In the genomic region with DNA sequence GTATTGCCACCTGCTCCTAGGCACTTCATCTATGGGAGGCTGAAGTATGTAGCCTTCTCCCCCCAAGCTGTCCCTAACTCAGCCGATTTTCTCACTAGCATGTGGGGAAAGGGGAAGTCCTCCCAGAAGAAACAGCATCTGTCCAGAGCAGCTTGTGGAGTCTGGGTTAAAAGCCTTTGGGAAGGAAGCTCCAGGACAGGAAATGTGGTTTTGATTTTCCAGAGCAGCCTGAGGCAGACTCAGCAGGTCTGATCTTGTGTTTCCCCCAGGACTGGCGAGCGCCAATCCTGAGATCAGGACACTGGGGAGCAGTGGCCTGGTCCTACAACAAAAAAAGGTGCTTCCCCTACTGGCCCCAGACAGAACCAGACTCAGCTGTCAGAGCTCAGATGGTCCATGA, we compare ENCODE assay signal across 10 mouse cellular contexts. TPM values are rescaled to one million over a fixed set of nuclear protein-coding genes. Genes with fewer than 3 reads are reported as not detected.
DNase-seq lines count a peak whose midpoint lies in the region; ATAC-seq and TF ChIP-seq lines count a peak whose summit lies in the region.
"Had no signal": no experiment of that assay in that cellular context is flagged by ENCODE, and none has a peak within 500 bp of the region (broad histone marks: within the 10 kb centered on the region; RNA-seq: fewer than 3 reads in every experiment).

No protein-coding gene starts in this region.

- no peak for DNase-seq in heart, postnatal 4 days
- DNase-seq in adrenal gland, adult 2 months = no peak
- no peak for DNase-seq in heart, adult 11 months
- DNase-seq in thymus, postnatal 14 days = no peak
- DNase-seq: cerebellum, postnatal 10 days; right cerebral cortex, postnatal 25 days had no signal

- peaks cover 25% of the 10 kb centered on the region for H3K4me1 ChIP-seq in heart, embryonic 13.5 days
- peaks cover 15% of the 10 kb centered on the region for H3K4me1 ChIP-seq in cortical plate, adult 2 months (ENCODE audit: control insufficient read depth, insufficient read depth, low read length)
- H3K4me1 ChIP-seq in limb, embryonic 15.5 days = peaks cover 30% of the 10 kb centered on the region

- peaks cover 18% of the 10 kb centered on the region; the same call in 1 of the 2 replicates for H3K27me3 ChIP-seq in heart, embryonic 13.5 days (replicated peaks)
- no peaks in the 10 kb centered on the region for H3K27me3 ChIP-seq in limb, embryonic 15.5 days

- H3K9me3 ChIP-seq in heart, embryonic 13.5 days = no peaks in the 10 kb centered on the region
- H3K9me3 ChIP-seq in limb, embryonic 15.5 days = no peaks in the 10 kb centered on the region

- H3K4me2 ChIP-seq in heart, embryonic 13.5 days = no peak overlapping the region
- H3K4me2 ChIP-seq in limb, embryonic 15.5 days = no peak overlapping the region

- 0 out of 2 replicates have a peak overlapping the region, but pooled peaks have one; percentile 33 for H3K9ac ChIP-seq in heart, embryonic 13.5 days
- H3K9ac ChIP-seq in limb, embryonic 15.5 days = no peak overlapping the region

- no peak for TF ChIP-seq CTCF in cortical plate, adult 2 months (IDR thresholded peaks at IDR 0.05; ENCODE audit: extremely low read depth, insufficient read depth, low read length)

- H3K36me3 ChIP-seq in heart, embryonic 13.5 days = no peaks in the 10 kb centered on the region
- H3K36me3 ChIP-seq in limb, embryonic 15.5 days = no peaks in the 10 kb centered on the region

- 40% methylated on average over 3 of the region's 3 CpGs for WGBS in heart, embryonic 13.5 days
- WGBS in limb, embryonic 15.5 days = 24% methylated on average over 3 of the region's 3 CpGs

- no peak for TF ChIP-seq POLR2A in cortical plate, adult 2 months (IDR thresholded peaks at IDR 0.05; ENCODE audit: extremely low read depth, insufficient read depth, low read length)

- H3K4me3 ChIP-seq in heart, embryonic 13.5 days = no peak overlapping the region
- H3K4me3 ChIP-seq in cortical plate, adult 2 months (ENCODE audit: insufficient read depth, low read length) = no peak overlapping the region
- H3K4me3 ChIP-seq in limb, embryonic 15.5 days = no peak overlapping the region

- H3K27ac ChIP-seq in heart, embryonic 13.5 days (replicated peaks) = peak overlapping the region; percentile 30; the same call in 1 of the 2 replicates
- peak overlapping the region; percentile 97 for H3K27ac ChIP-seq in cortical plate, adult 2 months (ENCODE audit: insufficient read depth, low read length)
- H3K27ac ChIP-seq in limb, embryonic 15.5 days = peak overlapping the region; percentile 33; the same call in 1 of the 2 replicates

- no peak for ATAC-seq in heart, embryonic 13.5 days (ENCODE audit: extremely low read depth, insufficient number of reproducible peaks, low FRiP score, low TSS enrichment)
- ATAC-seq in granulocyte monocyte progenitor cell, adult 5-6 weeks (replicated peaks; ENCODE audit: poor library complexity, severe bottlenecking) = 0 out of 2 replicates have a peak, but pooled peaks have one; percentile 14
- ATAC-seq in limb, embryonic 15.5 days (ENCODE audit: insufficient number of reproducible peaks, low FRiP score, low TSS enrichment, low read depth) = no peak

RNA-seq across cellular contexts. Expression of a gene that starts 15.3 kb away (rescaled TPM):
- polyA plus RNA-seq in heart, embryonic 13.5 days (2015; fragmentation: Nextera tagmentation; extraction: Ambion mirVana) = 0.53 and 1.5 TPM in 2 replicates
- total RNA-seq in heart, postnatal 4 days (2021) = under 1 TPM; 0.45 to 0.48 TPM
- 42.5 and 51.6 TPM in 2 replicates for polyA plus RNA-seq in cortical plate, adult 2 months (2012; rRNA removed)
- 1.1 TPM in 1 of 2 replicates, not detected in the other for total RNA-seq in granulocyte monocyte progenitor cell, adult 5-6 weeks (2014; fragmentation: Nextera tagmentation)
- not detected in 2 replicates for total RNA-seq in granulocyte monocyte progenitor cell, adult 5-6 weeks (2017)
- 10.9 and 14.7 TPM in 2 replicates for polyA plus RNA-seq in limb, embryonic 15.5 days (2015; fragmentation: Nextera tagmentation; extraction: Ambion mirVana)
- 1 to 10 TPM in 1 of 2 experiments, under 1 TPM in 1; 0.83 to 1.5 TPM for total RNA-seq in adrenal gland, adult 2 months (2021)
- 1.6 and 2.8 TPM in 2 replicates for polyA plus RNA-seq in adrenal gland, adult 2 months (2012; rRNA removed)

RNA-seq across cellular contexts. Expression of a gene that starts 23.7 kb away (rescaled TPM):
- polyA plus RNA-seq in heart, embryonic 13.5 days (2015; fragmentation: Nextera tagmentation; extraction: Ambion mirVana) = 30.2 and 35.7 TPM in 2 replicates
- 10 to 100 TPM; 26.2 to 27.6 TPM for total RNA-seq in heart, postnatal 4 days (2021)
- 17.2 and 17.9 TPM in 2 replicates for polyA plus RNA-seq in cortical plate, adult 2 months (2012; rRNA removed)
- 34.0 and 36.8 TPM in 2 replicates for total RNA-seq in granulocyte monocyte progenitor cell, adult 5-6 weeks (2014; fragmentation: Nextera tagmentation)
- 6.9 and 10.7 TPM in 2 replicates for total RNA-seq in granulocyte monocyte progenitor cell, adult 5-6 weeks (2017)
- polyA plus RNA-seq in limb, embryonic 15.5 days (2015; fragmentation: Nextera tagmentation; extraction: Ambion mirVana) = 28.8 and 30.5 TPM in 2 replicates
- 10 to 100 TPM; 40.4 to 42.6 TPM for total RNA-seq in adrenal gland, adult 2 months (2021)
- 30.3 and 35.8 TPM in 2 replicates for polyA plus RNA-seq in adrenal gland, adult 2 months (2012; rRNA removed)

RNA-seq across cellular contexts. Expression of a gene that starts 58.1 kb away (rescaled TPM):
- 0.28 and 0.33 TPM in 2 replicates for polyA plus RNA-seq in heart, embryonic 13.5 days (2015; fragmentation: Nextera tagmentation; extraction: Ambion mirVana)
- not detected for total RNA-seq in heart, postnatal 4 days (2021)
- 0.10 and 0.11 TPM in 2 replicates for polyA plus RNA-seq in cortical plate, adult 2 months (2012; rRNA removed)
- total RNA-seq in granulocyte monocyte progenitor cell, adult 5-6 weeks (2014; fragmentation: Nextera tagmentation) = not detected in 2 replicates
- total RNA-seq in granulocyte monocyte progenitor cell, adult 5-6 weeks (2017) = not detected in 2 replicates
- 0.08 TPM in 1 of 2 replicates, not detected in the other for polyA plus RNA-seq in limb, embryonic 15.5 days (2015; fragmentation: Nextera tagmentation; extraction: Ambion mirVana)
- total RNA-seq in adrenal gland, adult 2 months (2021) = 1 to 10 TPM in 1 of 2 experiments, under 1 TPM in 1; 0.97 to 1.0 TPM
- polyA plus RNA-seq in adrenal gland, adult 2 months (2012; rRNA removed) = 0.36 and 0.54 TPM in 2 replicates

Comparison
In these comparisons a context has a peak if more than half of its experiments do, and no peak if none do; other contexts are left out.
1. H3K27ac ChIP-seq: peak in every context shown above with its lines; median percentile 97 in cortical plate, adult 2 months; 33 in limb, embryonic 15.5 days; 30 in heart, embryonic 13.5 days.